Mouse (Mus musculus) hindbrain, embryonic 16.5 days (tissue): ENCODE results near the gene Zfp981. TPM values are rescaled to one million over a fixed set of nuclear protein-coding genes. Genes with fewer than 3 reads are reported as not detected.
"Not testable (repeated sequence)": the region's sequence is repeated elsewhere in the genome, so short reads cannot be mapped to it uniquely, and the experiment has no call there.

Experiments
- ATAC-seq: fragments of 200-750 bp; cut with Nextera tagmentation; 2 replicates; pipeline ENCODE4 v1.8.0; 2017; ENCODE audit warnings: moderate TSS enrichment, moderate library complexity
- H3K27ac ChIP-seq: fragments of 300-500 bp; sonication (generic); 2 replicates; pipeline ENCODE4 v1.5.1; 2014; ENCODE audit warnings: low read depth, mild to moderate bottlenecking, control low read depth, low read length, moderate library complexity
- H3K27me3 ChIP-seq: fragments of 300-500 bp; sonication (generic); replicated peaks from 2 replicates; pipeline ENCODE4 v1.6.1; 2014; ENCODE audit warnings: low read length; ENCODE audit not compliant: control insufficient read depth, insufficient read depth
- H3K36me3 ChIP-seq: fragments of 300-500 bp; sonication (generic); 2 replicates; pipeline ENCODE4 v1.6.1; 2014; ENCODE audit warnings: mild to moderate bottlenecking, low read length, moderate library complexity, mixed read lengths; ENCODE audit not compliant: control insufficient read depth, insufficient read depth
- H3K4me1 ChIP-seq: fragments of 300-500 bp; sonication (generic); 2 replicates; pipeline ENCODE4 v1.6.1; 2014; ENCODE audit warnings: low read depth, low read length; ENCODE audit not compliant: control insufficient read depth, insufficient read depth
- H3K4me2 ChIP-seq: fragments of 300-500 bp; sonication (generic); 2 replicates; pipeline ENCODE4 v1.6.1; 2014; ENCODE audit warnings: mild to moderate bottlenecking, low read length, control low read depth, moderate library complexity
- H3K4me3 ChIP-seq: fragments of 300-500 bp; sonication (generic); 2 replicates; pipeline ENCODE4 v1.5.1; 2014; ENCODE audit warnings: mild to moderate bottlenecking, low read length, control low read depth, moderate library complexity
- H3K9ac ChIP-seq: fragments of 300-500 bp; sonication (generic); 2 replicates; pipeline ENCODE4 v1.6.1; 2014; ENCODE audit warnings: low read depth, mild to moderate bottlenecking, control low read depth, low read length, moderate library complexity
- H3K9me3 ChIP-seq: fragments of 300-500 bp; sonication (generic); 2 replicates; pipeline ENCODE4 v1.6.1; 2014; ENCODE audit warnings: mild to moderate bottlenecking, low read length, moderate library complexity; ENCODE audit not compliant: control insufficient read depth
- WGBS: fragments of 180-500 bp; shearing (Covaris S2); extraction: QIAGEN DNeasy Blood & Tissue Kit; methylation state at CpG from one replicate; pipeline ENCODE4 v1.1.7; 2014; 5-methylcytosine and 5-hydroxymethylcytosine counted together
- polyA plus RNA-seq: library from polyadenylated mRNA; unstranded; fragments of >200 nt; fragmentation: Nextera tagmentation; extraction: Ambion mirVana; gene quantifications from 2 replicates; pipeline ENCODE4 v1.2.1, GENCODE M21; 2015

Gene Zfp981
- polyA plus RNA-seq, 1 experiment from 2014 or later = 0.39 TPM

DNA sequence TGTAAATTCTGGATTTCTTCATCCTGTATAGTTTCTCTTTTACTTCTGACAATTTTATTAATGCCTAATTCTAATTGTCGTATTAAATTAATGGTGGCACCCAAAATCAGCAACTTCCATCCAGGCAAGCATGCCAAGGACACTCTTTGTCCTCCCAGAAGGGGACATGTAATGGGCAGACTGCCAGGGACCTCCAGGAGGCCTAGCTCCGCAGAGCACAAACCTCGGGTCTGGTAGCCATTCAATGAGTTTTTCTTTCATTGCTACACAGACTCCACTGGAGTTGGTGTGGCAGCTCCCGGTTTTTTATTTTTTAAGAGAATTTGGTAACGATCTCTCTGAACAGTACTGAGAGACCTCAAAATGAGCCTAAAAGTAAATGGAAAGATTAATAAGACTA is 41.1 kb upstream of the Zfp981 start:
- H3K36me3 ChIP-seq, H3K27ac ChIP-seq, H3K4me1 ChIP-seq, H3K9ac ChIP-seq, ATAC-seq, H3K4me3 ChIP-seq, H3K4me2 ChIP-seq, H3K27me3 ChIP-seq: not testable (repeated sequence)
- WGBS = 84% methylated on average over 5 of the region's 5 CpGs
- peaks cover 41% of the 10 kb centered on the region for H3K9me3 ChIP-seq

DNA sequence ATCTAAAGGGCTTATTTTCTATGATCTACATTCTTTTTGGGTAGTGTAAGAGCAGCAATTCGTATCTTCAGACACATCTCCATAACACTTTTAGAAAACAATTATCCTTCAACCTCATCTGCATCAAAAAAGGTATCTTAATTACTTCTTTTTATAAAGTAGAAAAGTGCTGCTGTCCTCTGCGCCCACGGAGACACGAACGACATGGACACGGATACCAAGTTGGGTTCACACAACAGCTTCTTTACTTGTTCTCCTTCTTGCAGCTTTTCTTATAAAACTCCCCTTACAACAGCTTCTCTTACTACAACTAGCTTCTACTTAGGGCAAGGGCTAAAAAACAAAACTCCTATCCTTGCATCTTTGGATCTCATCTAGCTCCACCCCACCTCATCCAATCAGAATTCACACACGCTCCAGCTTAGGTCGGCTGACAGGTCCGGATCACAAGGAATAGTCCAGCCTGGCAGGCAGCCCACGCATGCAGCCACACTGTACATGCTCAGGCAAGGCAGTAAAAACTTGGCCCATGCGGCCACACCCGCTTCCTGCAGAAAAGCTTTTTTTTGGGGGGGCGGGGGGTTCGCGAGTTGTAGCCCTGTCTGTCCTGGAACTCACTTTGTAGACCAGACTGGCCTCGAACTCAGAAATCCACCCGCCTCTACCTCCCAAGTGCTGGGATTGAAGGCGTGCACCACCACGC is 38.0 kb upstream of the Zfp981 start:
- not testable (repeated sequence) for H3K4me3 ChIP-seq, H3K27me3 ChIP-seq, H3K9ac ChIP-seq, H3K4me1 ChIP-seq, ATAC-seq, H3K36me3 ChIP-seq, H3K4me2 ChIP-seq, H3K27ac ChIP-seq
- peaks cover 18% of the 10 kb centered on the region for H3K9me3 ChIP-seq
- 90% methylated on average over 17 of the region's 19 CpGs for WGBS

- not testable (repeated sequence) for H3K27me3 ChIP-seq, ATAC-seq, H3K4me3 ChIP-seq, H3K36me3 ChIP-seq, H3K27ac ChIP-seq, H3K9ac ChIP-seq, H3K4me1 ChIP-seq, H3K4me2 ChIP-seq
- WGBS = 94% methylated on average over 9 of the region's 12 CpGs
- H3K9me3 ChIP-seq = peaks cover 14% of the 10 kb centered on the region
Observed at GRCm38 (mm10) chr4:146469984-146470383, 31.8 kb upstream of the Zfp981 start.

DNA sequence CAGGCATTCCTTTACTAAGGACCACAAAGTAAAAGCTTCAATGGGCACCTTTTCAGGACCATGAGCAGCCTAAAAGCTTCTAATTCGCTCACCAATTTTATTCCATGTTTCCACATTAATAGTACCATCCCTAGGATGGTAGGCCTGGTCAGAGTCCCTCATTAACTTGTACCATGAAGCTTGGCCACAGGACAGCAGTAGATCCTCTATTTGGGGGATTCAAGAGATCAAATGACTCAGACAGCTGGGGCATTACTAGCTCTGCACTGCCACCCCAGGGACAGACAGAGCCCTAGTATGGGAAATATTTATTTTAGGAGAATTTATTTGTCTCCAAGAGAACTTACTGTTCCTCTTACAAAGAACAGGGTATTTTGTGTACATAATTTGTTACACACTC is 27.6 kb upstream of the Zfp981 start:
- peak; percentile 6; the same call in 1 of the 2 replicates for ATAC-seq
- not testable (repeated sequence) for H3K4me3 ChIP-seq, H3K36me3 ChIP-seq, H3K27me3 ChIP-seq, H3K4me1 ChIP-seq, H3K27ac ChIP-seq, H3K4me2 ChIP-seq, H3K9ac ChIP-seq
- H3K9me3 ChIP-seq = peaks cover 36% of the 10 kb centered on the region
- WGBS = no CpG with 5 or more reads among the region's 1 CpGs

DNA sequence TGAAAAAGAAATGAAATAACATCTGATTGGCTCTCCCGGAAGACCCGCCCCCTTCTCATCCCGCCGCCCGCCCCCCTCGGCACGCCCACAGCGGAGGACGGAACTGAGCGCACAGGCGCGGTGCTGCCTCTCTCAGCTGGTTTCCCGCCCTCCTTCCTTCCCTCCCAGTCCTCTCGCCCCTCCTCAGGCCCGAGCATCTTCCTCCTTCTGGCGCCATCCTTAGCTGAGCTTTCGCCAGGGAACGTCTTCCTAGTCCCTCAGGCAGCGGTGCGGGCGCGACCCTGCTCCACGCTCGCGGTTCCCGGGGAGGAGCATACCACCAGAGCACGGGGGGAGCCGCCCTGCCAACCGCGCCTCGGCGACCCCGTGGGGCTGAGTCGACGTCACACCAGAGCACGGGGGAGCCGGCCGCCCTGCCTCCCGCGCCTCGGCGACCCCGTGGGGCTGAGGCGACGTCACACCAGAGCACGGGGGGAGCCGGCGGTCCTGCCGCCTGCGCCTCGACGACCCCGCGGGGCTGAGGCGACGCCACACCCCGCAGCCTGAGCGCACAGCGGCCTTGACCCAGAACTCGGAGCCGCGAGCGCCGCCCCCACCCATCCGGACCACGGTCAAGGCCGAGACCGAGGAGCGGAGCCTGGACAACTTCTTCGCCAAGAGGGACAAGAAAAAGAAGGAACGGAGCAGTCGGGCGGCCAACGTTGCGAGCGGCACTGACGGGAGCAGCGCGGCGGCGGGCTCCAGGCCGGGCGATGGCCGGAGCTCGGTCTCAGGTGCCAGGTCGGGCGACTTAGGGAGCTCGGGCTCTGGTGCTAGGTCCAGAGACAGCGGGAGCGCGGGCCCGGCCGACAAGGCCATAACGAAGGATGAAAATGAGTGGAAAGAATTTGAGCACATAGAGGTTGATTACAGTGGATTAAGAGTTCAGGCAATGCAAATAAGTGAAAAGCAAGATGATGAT is 26.8 kb upstream of the Zfp981 start:
- H3K9me3 ChIP-seq = peaks cover 32% of the 10 kb centered on the region
- not testable (repeated sequence) for H3K36me3 ChIP-seq, H3K9ac ChIP-seq, H3K4me1 ChIP-seq, H3K27ac ChIP-seq, H3K4me3 ChIP-seq, H3K4me2 ChIP-seq, H3K27me3 ChIP-seq
- 56% methylated on average over 55 of the region's 94 CpGs for WGBS
- peak; percentile 74 for ATAC-seq

GRCm38 (mm10) chr4:146476260-146476659 is 25.6 kb upstream of the Zfp981 start:
- H3K4me1 ChIP-seq, H3K27ac ChIP-seq, H3K4me3 ChIP-seq, H3K9ac ChIP-seq, H3K27me3 ChIP-seq, ATAC-seq, H3K4me2 ChIP-seq, H3K36me3 ChIP-seq: not testable (repeated sequence)
- WGBS = 96% methylated on average over 2 of the region's 2 CpGs
- H3K9me3 ChIP-seq = peaks cover 40% of the 10 kb centered on the region

DNA sequence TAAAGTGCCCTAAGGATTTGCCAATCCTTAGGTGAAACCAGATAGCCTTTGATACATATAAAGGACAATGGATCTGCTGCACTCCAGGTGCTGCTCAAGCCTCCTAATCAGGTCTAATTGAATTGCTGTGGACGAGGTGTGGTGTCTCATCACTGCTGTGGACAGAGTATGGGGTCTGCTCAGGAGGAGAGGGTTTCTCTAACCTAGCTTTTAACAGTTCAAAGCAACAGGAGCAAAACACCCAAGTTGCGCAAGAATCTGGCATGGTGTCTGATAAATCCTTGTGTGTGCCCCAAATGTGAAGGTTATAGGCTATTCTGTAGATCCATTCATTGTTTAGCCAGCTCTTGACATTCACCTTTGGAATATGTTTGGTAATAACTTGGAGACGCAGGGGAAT is 24.9 kb upstream of the Zfp981 start:
- H3K9me3 ChIP-seq = peaks cover 44% of the 10 kb centered on the region
- H3K27me3 ChIP-seq, H3K4me1 ChIP-seq: not testable (repeated sequence)

DNA sequence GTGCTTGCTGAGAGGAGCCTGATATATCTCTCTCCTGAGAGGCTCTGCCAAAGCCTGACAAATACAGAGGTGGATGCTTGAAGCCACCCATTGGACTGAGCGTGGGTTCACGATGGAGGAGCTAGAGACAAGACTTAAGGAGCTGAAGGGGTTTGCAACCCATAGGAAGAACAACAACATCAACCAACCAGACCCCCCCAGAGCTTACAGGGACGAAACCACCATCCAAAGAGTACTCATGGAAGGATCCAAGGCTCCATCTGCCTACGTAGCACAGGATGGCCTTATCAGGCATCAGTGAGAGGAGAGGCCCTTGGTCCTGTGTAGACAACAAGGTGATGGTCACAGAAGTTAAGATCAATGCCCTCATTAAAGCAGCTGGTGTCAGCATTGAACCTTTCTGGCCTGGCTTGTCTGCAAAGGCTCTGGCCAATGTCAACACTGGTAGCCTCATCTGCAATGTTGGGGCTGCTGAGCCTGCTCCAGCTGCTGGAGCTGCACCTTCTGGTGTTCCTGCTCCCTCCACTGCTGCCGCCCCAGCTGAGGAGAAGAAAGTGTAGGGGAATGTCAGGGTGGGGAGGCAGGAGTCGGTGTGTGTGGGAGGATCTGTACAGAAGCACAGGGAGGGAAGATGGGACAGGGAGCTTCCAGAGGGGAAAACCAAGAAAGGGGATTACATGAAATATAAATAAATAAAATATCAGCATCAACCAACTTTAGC is 21.3 kb upstream of the Zfp981 start:
- H3K9me3 ChIP-seq = peaks cover 73% of the 10 kb centered on the region
- not testable (repeated sequence) for ATAC-seq, H3K27ac ChIP-seq, H3K4me2 ChIP-seq, H3K9ac ChIP-seq, H3K4me1 ChIP-seq, H3K36me3 ChIP-seq, H3K4me3 ChIP-seq, H3K27me3 ChIP-seq
- 72% methylated on average over 6 of the region's 6 CpGs for WGBS

More for the DNA sequence above, 24.9 kb upstream of the Zfp981 start:
- ATAC-seq, H3K4me3 ChIP-seq, H3K27ac ChIP-seq, H3K4me2 ChIP-seq, H3K9ac ChIP-seq, H3K36me3 ChIP-seq: not testable (repeated sequence)
- WGBS = 81% methylated on average over 3 of the region's 3 CpGs

DNA sequence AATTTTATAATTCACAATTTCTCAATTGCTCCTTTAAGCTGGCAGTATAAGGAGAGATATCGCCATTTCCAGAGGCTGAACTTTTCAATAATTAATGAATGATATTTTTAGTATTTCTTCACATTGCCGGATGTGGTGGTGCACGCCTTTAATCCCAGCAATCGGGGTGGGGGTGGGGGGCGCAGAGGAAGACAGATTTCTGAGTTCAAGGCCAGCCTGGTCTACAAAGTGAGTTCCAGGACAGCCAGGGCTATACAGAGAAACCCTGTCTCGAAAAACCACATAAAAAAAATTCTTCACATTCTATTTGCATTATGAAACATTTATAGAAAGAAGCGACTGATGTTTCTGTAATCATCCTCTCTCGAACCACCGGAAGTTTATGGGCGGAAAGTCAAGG is 19.3 kb upstream of the Zfp981 start:
- not testable (repeated sequence) for H3K9ac ChIP-seq, H3K27ac ChIP-seq, H3K4me2 ChIP-seq, H3K36me3 ChIP-seq, ATAC-seq, H3K4me1 ChIP-seq, H3K27me3 ChIP-seq, H3K4me3 ChIP-seq
- 88% methylated on average over 10 of the region's 10 CpGs for WGBS
- peaks cover 60% of the 10 kb centered on the region for H3K9me3 ChIP-seq
